Mouse (Mus musculus) embryonic facial prominence, embryonic 11.5 days (tissue): Measurements from ENCODE around the gene Olfr901. TPM values are rescaled to one million over a fixed set of nuclear protein-coding genes. Genes with fewer than 3 reads are reported as not detected.

Source experiments
- ATAC-seq: fragments of 200-750 bp; cut with Nextera tagmentation; replicated peaks from 2 replicates; pipeline ENCODE4 v1.8.0; 2017; ENCODE audit warnings: low read depth; ENCODE audit not compliant: insufficient number of reproducible peaks, low FRiP score, low TSS enrichment
- DNase-seq: peaks from one replicate; pipeline ENCODE4 v3.0.0-alpha.2; 2015; ENCODE audit warnings: low spot score
- H3K27ac ChIP-seq: fragments of 300-500 bp; sonication (generic); replicated peaks from 2 replicates; pipeline ENCODE4 v1.5.1; 2014; ENCODE audit warnings: mild to moderate bottlenecking, low read depth, low read length, control low read depth
- H3K27me3 ChIP-seq: fragments of 300-500 bp; sonication (generic); 2 replicates; pipeline ENCODE4 v1.6.1; 2014; ENCODE audit warnings: mild to moderate bottlenecking, low read length, moderate library complexity, mixed read lengths; ENCODE audit not compliant: control insufficient read depth, insufficient read depth
- H3K36me3 ChIP-seq: fragments of 300-500 bp; sonication (generic); replicated peaks from 2 replicates; pipeline ENCODE4 v1.6.1; 2014; ENCODE audit warnings: low read depth, mild to moderate bottlenecking, low read length, moderate library complexity, mixed read lengths; ENCODE audit not compliant: control insufficient read depth, insufficient read depth
- H3K4me1 ChIP-seq: fragments of 300-500 bp; sonication (generic); 2 replicates; pipeline ENCODE4 v1.6.1; 2014; ENCODE audit warnings: low read length, mixed read lengths; ENCODE audit not compliant: control insufficient read depth, insufficient read depth
- H3K4me2 ChIP-seq: fragments of 300-500 bp; sonication (generic); 2 replicates; pipeline ENCODE4 v1.6.1; 2014; ENCODE audit warnings: low read depth, mild to moderate bottlenecking, control low read depth, low read length, moderate library complexity
- H3K4me3 ChIP-seq: fragments of 300-500 bp; sonication (generic); 2 replicates; pipeline ENCODE4 v1.5.1; 2014; ENCODE audit warnings: low read depth, low read length, control low read depth
- H3K9ac ChIP-seq: fragments of 300-500 bp; sonication (generic); replicated peaks from 2 replicates; pipeline ENCODE4 v1.6.1; 2014; ENCODE audit warnings: mild to moderate bottlenecking, control low read depth, low read length
- H3K9me3 ChIP-seq: fragments of 300-500 bp; sonication (generic); replicated peaks from 2 replicates; pipeline ENCODE4 v1.6.1; 2016; ENCODE audit warnings: mild to moderate bottlenecking, low read length, inconsistent platforms, mixed read lengths; ENCODE audit not compliant: control insufficient read depth
- polyA plus RNA-seq: library from polyadenylated mRNA; unstranded; fragments of >200 nt; fragmentation: Nextera tagmentation; extraction: Ambion mirVana; gene quantifications from 2 replicates; pipeline ENCODE4 v1.2.1, GENCODE M21; 2014

Gene Olfr901
- polyA plus RNA-seq, 1 experiment from 2014 or later = not detected

GRCm38 (mm10) chr9:38470807-38471206, 41.6 kb downstream of the Olfr901 start, which contains the start of gene Olfr905:
Gene Olfr905 (plus strand): TSS chr9:38471107.
- no peak for ATAC-seq

More at GRCm38 (mm10) chr9:38470807-38471206, 41.6 kb downstream of the Olfr901 start, which contains the start of gene Olfr905:
- Histone ChIP-seq H3K4me1 (no peaks in the 10 kb centered on the region), H3K4me3 (no peak within 1 kb of the TSS), H3K9me3 (no peaks in the 10 kb centered on the region), H3K36me3 (no peaks in the 10 kb centered on the region), H3K27me3 (no peaks in the 10 kb centered on the region), H3K4me2 (no peak within 1 kb of the TSS), H3K9ac (no peak within 1 kb of the TSS), H3K27ac (no peak within 1 kb of the TSS)
- DNase-seq = no peak

Other genes starting within 250 kb of the Olfr901 start
- not detected in 2 replicates for gene Olfr891, start 248.6 kb upstream of the Olfr901 start, polyA plus RNA-seq
- not detected in 2 replicates for gene Olfr893, start 221.1 kb upstream of the Olfr901 start, polyA plus RNA-seq
- gene Olfr894, start 211.4 kb upstream of the Olfr901 start, polyA plus RNA-seq = not detected in 2 replicates
- not detected in 2 replicates for gene Olfr143, start 176.7 kb upstream of the Olfr901 start, polyA plus RNA-seq
- gene Olfr895, start 161.6 kb upstream of the Olfr901 start, polyA plus RNA-seq = not detected in 2 replicates
- gene Olfr896-ps1, start 138.3 kb upstream of the Olfr901 start, polyA plus RNA-seq = not detected in 2 replicates
- gene Olfr25, start 100.4 kb upstream of the Olfr901 start, polyA plus RNA-seq = not detected in 2 replicates
- gene Olfr898, start 81.0 kb upstream of the Olfr901 start, polyA plus RNA-seq = not detected in 2 replicates
- gene Olfr250, start 62.6 kb upstream of the Olfr901 start, polyA plus RNA-seq = not detected in 2 replicates
- not detected in 2 replicates for gene Olfr251, start 52.4 kb upstream of the Olfr901 start, polyA plus RNA-seq
- not detected in 2 replicates for gene Olfr147, start 27.8 kb upstream of the Olfr901 start, polyA plus RNA-seq
- not detected in 2 replicates for gene Olfr902, start 18.2 kb downstream of the Olfr901 start, polyA plus RNA-seq
- not detected in 2 replicates for gene Olfr904, start 33.7 kb downstream of the Olfr901 start, polyA plus RNA-seq
- not detected in 2 replicates for gene Olfr905, start 41.7 kb downstream of the Olfr901 start, polyA plus RNA-seq
- not detected in 2 replicates for gene Olfr906, start 57.6 kb downstream of the Olfr901 start, polyA plus RNA-seq
- not detected in 2 replicates for gene Olfr907, start 66.3 kb downstream of the Olfr901 start, polyA plus RNA-seq
- gene Olfr911-ps1, start 92.1 kb downstream of the Olfr901 start, polyA plus RNA-seq = not detected in 2 replicates
- not detected in 2 replicates for gene Olfr910, start 108.4 kb downstream of the Olfr901 start, polyA plus RNA-seq
- not detected in 2 replicates for gene Olfr912, start 150.7 kb downstream of the Olfr901 start, polyA plus RNA-seq
- gene Olfr913, start 163.3 kb downstream of the Olfr901 start, polyA plus RNA-seq = not detected in 2 replicates
- gene Olfr914, start 175.6 kb downstream of the Olfr901 start, polyA plus RNA-seq = not detected in 2 replicates
- not detected in 2 replicates for gene Olfr916, start 230.4 kb downstream of the Olfr901 start, polyA plus RNA-seq
- not detected in 2 replicates for gene Olfr917, start 236.4 kb downstream of the Olfr901 start, polyA plus RNA-seq
- not detected in 2 replicates for gene Olfr918, start 245.1 kb downstream of the Olfr901 start, polyA plus RNA-seq